24 mouse cellular contexts compared by ENCODE assay signal in genomic region chr9:119040101-119040775, GRCm38 (mm10). TPM values are rescaled to one million over a fixed set of nuclear protein-coding genes. Genes with fewer than 3 reads are reported as not detected.
DNase-seq lines count a peak whose midpoint lies in the region; ATAC-seq lines count a peak whose summit lies in the region.
"Had no signal": no experiment of that assay in that cellular context is flagged by ENCODE, and none has a peak within 500 bp of the region (broad histone marks: within the 10 kb centered on the region; RNA-seq: fewer than 3 reads in every experiment).

No protein-coding gene starts in this region.

- 0 out of 2 replicates have a peak overlapping the region, but pooled peaks have one; percentile 34 for H3K27ac ChIP-seq in neural tube, embryonic 15.5 days (replicated peaks)
- H3K27ac ChIP-seq: embryonic facial prominence, embryonic 15.5 days; heart, embryonic 15.5 days; kidney, postnatal 0 days; liver, embryonic 13.5 days; lung, embryonic 15.5 days; midbrain, embryonic 10.5 days; neural tube, embryonic 12.5 days had no signal

- ATAC-seq in neural tube, embryonic 15.5 days (ENCODE audit: low FRiP score) = no peak

- H3K4me3 ChIP-seq in neural tube, embryonic 15.5 days (replicated peaks) = no peak overlapping the region
- H3K4me3 ChIP-seq: embryonic facial prominence, embryonic 15.5 days; heart, embryonic 15.5 days; liver, embryonic 13.5 days; lung, embryonic 15.5 days; midbrain, embryonic 10.5 days; neural tube, embryonic 12.5 days had no signal

- peak; percentile 68 for DNase-seq in left cerebral cortex, postnatal 4 days
- DNase-seq in left cerebral cortex, adult 11 months (ENCODE audit: low spot score) = no peak
- DNase-seq in cerebellum, adult 11-12 months = peak; percentile 22
- DNase-seq in cerebellum, adult 9-11 months = peak; percentile 22
- no peak for DNase-seq in layer of hippocampus, adult 18-20 months (ENCODE audit: low spot score in 2 of 2)
- DNase-seq in ovary, postnatal 10 days (ENCODE audit: low spot score) = no peak
- DNase-seq: adrenal gland, postnatal 36 days; embryo, embryonic 11 days; gastrocnemius, postnatal 14 days; heart, adult 18-20 months; heart, postnatal 4 days; kidney, adult 18-20 months; liver, embryonic 13.5 days; lung, postnatal 4 days; right cerebral cortex, postnatal 14 days; spleen, adult 18-20 months; thymus, postnatal 4 days had no signal

- peaks cover 14% of the 10 kb centered on the region for H3K36me3 ChIP-seq in neural tube, embryonic 15.5 days

- peaks cover 22% of the 10 kb centered on the region for H3K4me1 ChIP-seq in neural tube, embryonic 15.5 days

- intact Hi-C loops in left cerebral cortex, postnatal 4 days (cut with DNase I) = no loop called here

- no peak overlapping the region for H3K4me2 ChIP-seq in neural tube, embryonic 15.5 days
- H3K4me2 ChIP-seq: embryonic facial prominence, embryonic 15.5 days; heart, embryonic 15.5 days; liver, embryonic 13.5 days; lung, embryonic 15.5 days; neural tube, embryonic 12.5 days had no signal

- WGBS in neural tube, embryonic 15.5 days = 76% methylated on average over 15 of the region's 15 CpGs

- no peaks in the 10 kb centered on the region for H3K27me3 ChIP-seq in neural tube, embryonic 15.5 days (replicated peaks)
- H3K27me3 ChIP-seq: embryonic facial prominence, embryonic 15.5 days; heart, embryonic 15.5 days; liver, embryonic 13.5 days; lung, embryonic 15.5 days; neural tube, embryonic 12.5 days had no signal

- no peaks in the 10 kb centered on the region for H3K9me3 ChIP-seq in neural tube, embryonic 15.5 days (replicated peaks)
- H3K9me3 ChIP-seq: embryonic facial prominence, embryonic 15.5 days; heart, embryonic 15.5 days; liver, embryonic 13.5 days; lung, embryonic 15.5 days; midbrain, embryonic 10.5 days; neural tube, embryonic 12.5 days had no signal

- H3K9ac ChIP-seq in neural tube, embryonic 15.5 days (replicated peaks) = no peak overlapping the region
- H3K9ac ChIP-seq: embryonic facial prominence, embryonic 15.5 days; heart, embryonic 15.5 days; liver, embryonic 13.5 days; lung, embryonic 15.5 days; neural tube, embryonic 12.5 days had no signal

RNA-seq across cellular contexts. Expression of gene Vill, which starts 12.3 kb away (rescaled TPM):
- 1 to 10 TPM; 1.2 to 2.4 TPM for total RNA-seq in left cerebral cortex, postnatal 4 days (2021)
- 5.3 and 7.3 TPM in 2 replicates for polyA plus RNA-seq in neural tube, embryonic 15.5 days (2015; fragmentation: Nextera tagmentation; extraction: Ambion mirVana)
- total RNA-seq in layer of hippocampus, adult 18-20 months (2021) = 1 to 10 TPM in 1 of 2 experiments, under 1 TPM in 1; 0.71 to 1.3 TPM

RNA-seq across cellular contexts. Expression of gene Plcd1, which starts 53.1 kb away (rescaled TPM):
- total RNA-seq in left cerebral cortex, postnatal 4 days (2021) = 10 to 100 TPM; 16.3 to 17.3 TPM
- polyA plus RNA-seq in neural tube, embryonic 15.5 days (2015; fragmentation: Nextera tagmentation; extraction: Ambion mirVana) = 16.6 and 24.3 TPM in 2 replicates
- total RNA-seq in layer of hippocampus, adult 18-20 months (2021) = 1 to 10 TPM; 8.4 to 9.1 TPM

Comparison
In these comparisons a context has a peak if more than half of its experiments do, and no peak if none do; other contexts are left out.
1. DNase-seq: peak in left cerebral cortex, postnatal 4 days (single experiment), cerebellum, adult 11-12 months (single experiment) and cerebellum, adult 9-11 months (single experiment); none in left cerebral cortex, adult 11 months (single experiment), layer of hippocampus, adult 18-20 months (0 of 2) and ovary, postnatal 10 days (single experiment).